Mouse (Mus musculus) E14TG2a.4 (cell line): Measurements from ENCODE around the gene Prss54.

Experiments
- CTCF ChIP-seq: conservative IDR thresholded peaks from 2 replicates; pipeline ENCODE4 v1.5.1; 2014; ENCODE audit warnings: low read length
- NANOG ChIP-seq: IDR thresholded peaks from 2 replicates; pipeline ENCODE4 v1.6.1; 2014; ENCODE audit warnings: borderline replicate concordance, low read length, mixed read lengths
- POU5F1 ChIP-seq: IDR thresholded peaks from 2 replicates; pipeline ENCODE4 v1.6.1; 2014; ENCODE audit warnings: low read length, borderline replicate concordance

DNA sequence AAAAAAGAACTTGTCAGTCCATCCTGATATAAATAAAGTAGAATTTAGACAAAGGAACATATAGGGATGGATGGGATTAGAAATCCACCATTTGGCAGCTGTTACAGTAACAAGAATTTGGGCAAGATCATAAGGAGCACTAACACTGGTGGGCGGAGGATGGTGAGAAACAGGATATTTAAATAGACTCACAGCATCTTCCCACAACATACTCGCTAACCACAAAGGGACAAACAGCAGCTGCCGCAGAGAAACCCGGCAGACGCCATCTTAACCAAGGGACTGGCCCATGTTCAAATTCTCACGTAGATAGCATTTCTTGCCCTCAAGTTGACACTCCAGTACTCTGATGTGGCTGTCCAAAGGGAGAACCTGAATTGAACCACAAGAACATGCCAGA is 59.2 kb downstream of the Prss54 start:
- TF ChIP-seq POU5F1 (no peak), CTCF (no peak), NANOG (no peak)
